Mouse (Mus musculus) gastrocnemius, adult 2 months (tissue): Measurements from ENCODE around the gene Rab3a. TPM values are rescaled to one million over a fixed set of nuclear protein-coding genes. Genes with fewer than 3 reads are reported as not detected.
A peak's percentile ranks its signal among the peaks of the same experiment; 100 is the strongest.

Experiments
- DNase-seq: peaks from one replicate; pipeline ENCODE4 v3.0.0; 2022
- H3K27ac ChIP-seq: fragments of 200-600 bp; 2 replicates; pipeline ENCODE4 v1.8.1; 2022; ENCODE audit warnings: mild to moderate bottlenecking
- H3K4me3 ChIP-seq: fragments of 200-600 bp; 2 replicates; pipeline ENCODE4 v1.8.1; 2022; ENCODE audit warnings: mild to moderate bottlenecking, moderate library complexity
- CTCF ChIP-seq: fragments of 200-600 bp; IDR thresholded peaks from 2 replicates; pipeline ENCODE4 v1.8.1; 2022; ENCODE audit warnings: antibody characterized with exemption, mild to moderate bottlenecking, moderate library complexity
- intact Hi-C: fragments of 180-260 bp; cut with DNase I; formaldehyde crosslinking; loops from one replicate; pipeline ENCODE4 v1.15.1; 2025
- total RNA-seq, 2 experiments: library from RNA; stranded (reverse); gene quantifications; 2 replicates each; pipeline ENCODE4 v1.2.3; 2021

The Rab3a gene
- total RNA-seq, 2 experiments from 2014 or later: 31.9 to 39.8 TPM

DNA sequence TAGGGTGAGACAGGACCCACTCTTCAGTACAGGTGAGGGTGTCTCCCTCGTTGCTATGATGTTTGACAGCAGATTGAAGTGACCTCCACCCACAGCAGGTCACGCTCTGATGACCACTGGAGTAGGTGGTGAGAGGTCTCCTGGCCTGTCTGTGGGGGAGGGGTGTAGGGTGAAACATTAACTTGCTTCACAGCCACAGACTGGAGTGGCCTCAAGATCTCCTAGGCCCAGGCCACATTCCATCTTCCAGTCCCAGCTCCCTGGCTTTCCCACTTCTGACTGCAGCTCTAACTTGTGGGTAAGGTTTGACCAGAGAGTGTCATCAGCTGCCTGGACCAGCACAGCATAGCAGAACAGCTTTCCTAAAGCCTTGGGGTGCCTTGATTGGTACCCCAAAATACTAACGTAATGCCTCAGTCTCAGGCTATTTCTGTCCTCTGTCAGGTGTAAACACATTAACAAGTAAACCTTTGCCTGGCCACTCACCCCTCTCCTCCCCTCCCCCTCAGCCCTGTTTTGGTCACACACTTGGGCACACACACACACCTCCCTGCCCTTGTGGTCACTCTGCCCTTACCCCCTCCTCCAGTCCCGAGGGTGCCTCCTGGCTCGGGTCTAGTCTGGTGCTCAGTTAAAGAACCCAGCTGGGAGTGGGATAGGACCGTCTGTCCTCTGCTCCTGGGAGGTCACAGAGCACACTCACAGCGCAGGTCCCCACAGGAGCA, 30.8 kb upstream of the Rab3a start, which contains the start of gene Pde4c:
Pde4c (plus strand) TSS at position 235 of the 725 bp plus-strand sequence.
- DNase-seq: peak; percentile 4
- intact Hi-C loops: no loop called here
- H3K4me3 ChIP-seq: no peak within 1 kb of the TSS
- TF ChIP-seq CTCF: no peak
- no peak within 1 kb of the TSS for H3K27ac ChIP-seq

- intact Hi-C loops: no loop called here
- TF ChIP-seq CTCF: no peak
- Histone ChIP-seq H3K27ac (no peak overlapping the region), H3K4me3 (no peak overlapping the region)
- DNase-seq: peak; percentile 12
These were observed 30.3 kb upstream of the Rab3a start for GRCm38 (mm10) chr8:70724216-70724615.

- TF ChIP-seq CTCF: no peak
- H3K4me3 ChIP-seq: no peak overlapping the region
- intact Hi-C loops: no loop called here
- no peak overlapping the region for H3K27ac ChIP-seq
- peak; percentile 52 for DNase-seq
These were observed 28.6 kb upstream of the Rab3a start for GRCm38 (mm10) chr8:70725792-70726447.

DNA sequence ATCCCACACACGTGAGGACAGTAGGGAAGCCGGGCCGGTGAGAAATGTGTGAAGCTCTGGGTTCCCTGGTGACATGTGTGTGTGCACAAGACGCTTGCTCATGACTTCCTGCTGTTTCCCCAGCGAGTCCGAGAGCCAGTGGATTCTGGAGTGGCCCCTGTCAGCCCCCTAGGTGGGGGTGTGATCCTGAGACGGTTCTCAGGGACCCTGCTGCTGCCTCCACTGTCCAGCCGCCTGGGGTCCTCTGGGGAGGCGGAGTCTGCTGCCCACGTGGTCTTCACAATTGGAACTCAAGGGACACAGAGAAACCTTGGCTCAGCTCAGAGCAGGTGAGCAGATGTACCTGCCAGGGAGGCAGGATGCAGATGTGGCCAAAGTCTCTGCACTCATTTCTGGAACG, 27.8 kb upstream of the Rab3a start:
- DNase-seq: peak; percentile 8
- intact Hi-C loops: no loop called here
- no peak for TF ChIP-seq CTCF
- no peak overlapping the region for H3K27ac ChIP-seq
- no peak overlapping the region for H3K4me3 ChIP-seq

- H3K27ac ChIP-seq: no peak overlapping the region
- TF ChIP-seq CTCF: peak; percentile 40
- DNase-seq: no peak
- H3K4me3 ChIP-seq: peak overlapping the region; percentile 58
- intact Hi-C loops: no loop called here
These were observed 24.5 kb upstream of the Rab3a start for GRCm38 (mm10) chr8:70729808-70730475.

GRCm38 (mm10) chr8:70730956-70731355, 23.5 kb upstream of the Rab3a start:
- Histone ChIP-seq H3K4me3 (no peak overlapping the region), H3K27ac (no peak overlapping the region)
- TF ChIP-seq CTCF: no peak
- intact Hi-C loops: no loop called here
- no peak for DNase-seq

GRCm38 (mm10) chr8:70737705-70738104, 16.8 kb upstream of the Rab3a start:
- Histone ChIP-seq H3K4me3 (no peak overlapping the region), H3K27ac (no peak overlapping the region)
- no peak for TF ChIP-seq CTCF
- intact Hi-C loops: no loop called here
- DNase-seq: no peak

DNA sequence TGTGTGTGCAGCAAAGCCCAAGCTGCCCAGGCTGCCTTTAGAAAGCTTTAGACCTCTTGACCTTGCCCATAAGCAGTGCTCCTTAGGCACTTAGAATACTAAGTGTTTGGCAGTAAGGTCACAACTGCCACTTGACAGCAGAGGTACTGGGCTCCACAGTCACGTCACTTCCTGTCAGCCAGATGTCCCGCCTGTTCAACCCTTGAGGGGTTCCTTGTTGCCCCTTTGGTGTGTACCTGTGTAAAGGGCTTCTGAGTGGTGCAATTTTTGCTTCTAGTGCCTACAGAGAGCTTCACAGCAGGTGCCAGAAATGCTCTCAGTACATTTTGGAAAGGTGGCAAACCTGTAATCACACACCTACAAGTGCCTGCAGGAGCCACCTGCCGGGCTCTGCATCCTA, 16.3 kb upstream of the Rab3a start:
- no peak overlapping the region for H3K27ac ChIP-seq
- no peak for TF ChIP-seq CTCF
- intact Hi-C loops: no loop called here
- H3K4me3 ChIP-seq: no peak overlapping the region
- DNase-seq: no peak

DNA sequence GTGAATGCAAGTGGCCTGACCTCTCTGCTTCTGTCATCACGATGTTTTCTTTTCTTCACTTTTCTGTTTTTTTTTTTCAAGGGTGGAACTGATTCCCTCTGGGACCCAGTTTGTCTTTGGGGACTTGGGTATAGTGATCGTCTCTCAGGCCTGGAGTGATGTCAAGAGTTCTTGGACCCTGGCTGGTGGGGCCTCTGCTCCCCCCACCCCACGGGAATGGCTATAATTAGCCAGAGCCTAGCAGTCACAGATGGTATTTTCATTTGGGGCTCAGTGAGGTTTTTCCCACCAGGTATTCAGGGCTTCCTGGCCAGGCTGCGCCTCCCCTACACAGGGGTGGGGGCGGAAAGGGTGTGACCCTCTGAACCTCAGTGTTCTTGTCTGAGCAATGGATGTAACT, 12.8 kb upstream of the Rab3a start:
- peak; percentile 43 for DNase-seq
- no peak overlapping the region for H3K4me3 ChIP-seq
- peak overlapping the region; percentile 87 for H3K27ac ChIP-seq
- intact Hi-C loops: no loop called here
- TF ChIP-seq CTCF: no peak

GRCm38 (mm10) chr8:70742176-70742575, 12.3 kb upstream of the Rab3a start:
- Histone ChIP-seq H3K4me3 (peak overlapping the region; percentile 74), H3K27ac (peak overlapping the region; percentile 87)
- TF ChIP-seq CTCF: no peak
- intact Hi-C loops: no loop called here
- DNase-seq: no peak

DNA sequence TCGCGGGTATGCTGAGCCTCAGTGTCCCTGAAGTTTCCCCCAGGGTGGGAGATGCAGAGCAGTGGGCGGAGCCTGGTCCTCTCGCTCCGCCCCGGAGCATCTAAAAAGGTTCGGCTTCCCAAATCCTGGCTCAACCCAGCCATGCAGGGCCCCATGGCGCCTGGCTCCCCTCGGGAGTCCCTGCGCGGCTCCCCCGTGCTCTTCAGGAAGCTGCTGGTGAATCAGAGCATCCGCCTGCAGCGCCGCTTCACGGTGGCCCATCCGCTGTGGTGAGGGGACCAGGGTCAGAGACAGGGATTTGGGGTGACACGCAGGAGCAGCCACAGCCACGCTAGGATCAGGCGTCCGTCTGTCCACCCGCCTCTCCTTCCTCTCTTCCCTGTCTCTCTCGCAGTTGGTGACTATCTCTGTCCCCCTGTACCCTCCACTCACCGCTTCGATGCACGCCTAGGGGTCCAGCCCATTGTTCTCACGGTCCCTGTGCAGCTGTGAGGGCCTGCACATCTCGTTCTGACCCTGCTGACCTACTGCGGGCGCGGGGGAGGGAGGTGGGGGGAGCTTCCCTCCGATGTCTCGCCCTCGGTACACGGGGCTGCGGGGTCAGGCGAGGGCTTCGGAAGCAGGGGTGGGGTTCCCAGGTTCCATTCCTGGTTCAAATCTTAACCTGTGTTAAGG, 11.4 kb upstream of the Rab3a start:
- H3K27ac ChIP-seq: peak overlapping the region; percentile 87
- peak; percentile 62 for DNase-seq
- H3K4me3 ChIP-seq: peak overlapping the region; percentile 74
- TF ChIP-seq CTCF: no peak
- intact Hi-C loops: no loop called here

DNA sequence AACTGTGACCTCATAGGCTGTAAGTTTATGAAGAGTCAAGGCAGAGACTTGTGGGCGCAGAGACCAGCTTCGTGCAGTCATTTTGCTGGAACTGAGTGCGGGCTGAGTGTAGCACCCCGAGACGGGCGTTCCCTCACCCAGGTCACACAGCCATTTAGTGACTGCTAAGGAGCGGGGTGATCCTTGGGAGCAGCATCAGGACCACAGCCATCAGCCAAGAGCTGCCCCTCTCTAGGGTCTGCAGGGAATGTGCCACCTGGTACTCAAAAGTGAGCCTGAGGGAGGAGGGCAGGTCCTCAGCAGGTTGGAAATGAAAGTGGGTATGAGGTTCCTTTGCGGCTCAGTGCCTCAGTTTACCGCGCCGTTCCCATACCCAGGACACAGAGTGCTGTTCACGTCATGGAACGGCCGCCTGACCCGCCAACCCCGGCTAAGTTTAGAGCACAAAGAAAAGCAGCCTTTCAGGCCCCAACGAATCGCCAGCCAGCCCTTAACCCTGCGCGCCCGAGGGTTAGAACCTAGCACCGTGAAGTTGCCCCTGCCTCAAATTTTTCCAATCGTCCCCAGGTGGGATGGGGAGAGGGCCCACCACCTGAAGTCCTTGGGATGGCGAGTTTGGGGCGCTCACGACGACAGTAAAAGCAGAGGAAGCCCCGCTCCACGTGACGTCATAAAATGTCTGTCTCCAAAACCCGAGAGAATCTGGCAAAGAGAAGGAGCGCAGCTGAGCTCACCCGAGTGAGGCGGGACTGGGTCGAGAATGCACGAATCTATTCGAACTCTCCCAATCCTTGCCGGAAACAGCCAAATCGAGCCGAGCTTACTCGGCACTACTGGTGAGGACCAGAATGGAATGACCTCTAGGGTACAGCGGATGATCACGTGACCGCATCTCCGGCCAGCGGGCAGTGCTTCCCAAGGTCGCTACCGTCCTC, 10.6 kb upstream of the Rab3a start:
- intact Hi-C loops: no loop called here
- Histone ChIP-seq H3K4me3 (peak overlapping the region; percentile 74), H3K27ac (peak overlapping the region; percentile 87)
- peak; percentile 89 for DNase-seq
- TF ChIP-seq CTCF: no peak
